Mouse (Mus musculus) lung, postnatal 0 days (tissue): Measurements from ENCODE around the gene Lrp6. TPM values are rescaled to one million over a fixed set of nuclear protein-coding genes. Genes with fewer than 3 reads are reported as not detected.

Source experiments
- ATAC-seq: fragments of 200-750 bp; cut with Nextera tagmentation; 2 replicates; pipeline ENCODE4 v1.8.0; 2017; ENCODE audit warnings: moderate library complexity
- DNase-seq: peaks from one replicate; pipeline ENCODE4 v3.0.0-alpha.2; 2016; ENCODE audit warnings: low spot score
- H3K27ac ChIP-seq: fragments of 300-500 bp; sonication (generic); 2 replicates; pipeline ENCODE4 v1.5.1; 2014; ENCODE audit warnings: antibody characterized with exemption, mild to moderate bottlenecking, low read length, mixed read lengths
- H3K27me3 ChIP-seq: fragments of 300-500 bp; sonication (generic); replicated peaks from 2 replicates; pipeline ENCODE4 v1.6.1; 2014; ENCODE audit warnings: low read length, mixed read lengths; ENCODE audit not compliant: insufficient read depth
- H3K36me3 ChIP-seq: fragments of 300-500 bp; sonication (generic); 2 replicates; pipeline ENCODE4 v1.6.1; 2014; ENCODE audit warnings: low read length, mixed read lengths; ENCODE audit not compliant: insufficient read depth
- H3K4me1 ChIP-seq: fragments of 300-500 bp; sonication (generic); 2 replicates; pipeline ENCODE4 v1.6.1; 2014; ENCODE audit warnings: antibody characterized with exemption, low read depth, low read length, mixed read lengths; ENCODE audit not compliant: insufficient read depth
- H3K4me2 ChIP-seq: fragments of 300-500 bp; sonication (generic); replicated peaks from 2 replicates; pipeline ENCODE4 v1.6.1; 2014; ENCODE audit warnings: low read depth, mild to moderate bottlenecking, low read length, moderate library complexity, mixed read lengths
- H3K4me3 ChIP-seq: fragments of 300-500 bp; sonication (generic); 2 replicates; pipeline ENCODE4 v1.5.1; 2014; ENCODE audit warnings: low read depth, low read length
- H3K9ac ChIP-seq: fragments of 300-500 bp; sonication (generic); replicated peaks from 2 replicates; pipeline ENCODE4 v1.6.1; 2014; ENCODE audit warnings: low read depth, mild to moderate bottlenecking
- H3K9me3 ChIP-seq: fragments of 300-500 bp; sonication (generic); 2 replicates; pipeline ENCODE4 v1.6.1; 2016; ENCODE audit warnings: low read length, mixed read lengths
- CTCF ChIP-seq: IDR thresholded peaks from 2 replicates; pipeline ENCODE4 v1.5.1; 2016; ENCODE audit warnings: antibody characterized with exemption, mild to moderate bottlenecking
- EP300 ChIP-seq: IDR thresholded peaks from 2 replicates; pipeline ENCODE4 v1.6.1; 2016; ENCODE audit warnings: antibody characterized with exemption, mild to moderate bottlenecking, control low read depth
- WGBS: fragments of 180-500 bp; shearing (Covaris S2); extraction: QIAGEN DNeasy Blood & Tissue Kit; methylation state at CpG from one replicate; pipeline ENCODE4 v1.1.7; 2014; 5-methylcytosine and 5-hydroxymethylcytosine counted together
- polyA plus RNA-seq: library from polyadenylated mRNA; unstranded; fragments of >200 nt; fragmentation: Nextera tagmentation; extraction: Ambion mirVana; gene quantifications from 2 replicates; pipeline ENCODE4 v1.2.1, GENCODE M21; 2015

Gene Lrp6
- polyA plus RNA-seq, 1 experiment from 2014 or later, result 17.0 TPM

GRCm38 (mm10) chr6:134414532-134414883 is 152.3 kb downstream of the Lrp6 start:
- Histone ChIP-seq H3K4me2 (peak overlapping the region; percentile 35; the same call in 1 of the 2 replicates), H3K4me3 (no peak overlapping the region; the same call in 1 of the 2 replicates), H3K27me3 (no peaks in the 10 kb centered on the region), H3K9me3 (no peaks in the 10 kb centered on the region), H3K36me3 (no peaks in the 10 kb centered on the region), H3K9ac (no peak overlapping the region), H3K4me1 (no peaks in the 10 kb centered on the region; the same call in 1 of the 2 replicates), H3K27ac (peak overlapping the region; percentile 65)
- no peak for TF ChIP-seq CTCF
- TF ChIP-seq EP300, result no peak
- ATAC-seq (peak; percentile 56; the same call in 1 of the 2 replicates), DNase-seq (no peak)
- 53% methylated on average over 4 of the region's 4 CpGs for WGBS

GRCm38 (mm10) chr6:134413706-134414531 is 152.8 kb downstream of the Lrp6 start:
- peak; percentile 85 for DNase-seq
- TF ChIP-seq EP300 (no peak), CTCF (peak; percentile 36)
- Histone ChIP-seq H3K9ac (no peak overlapping the region), H3K27me3 (no peaks in the 10 kb centered on the region), H3K9me3 (no peaks in the 10 kb centered on the region), H3K36me3 (no peaks in the 10 kb centered on the region), H3K4me1 (no peaks in the 10 kb centered on the region; the same call in 1 of the 2 replicates), H3K4me3 (no peak overlapping the region; the same call in 1 of the 2 replicates), H3K27ac (peak overlapping the region; percentile 65), H3K4me2 (peak overlapping the region; percentile 35)
- 44% methylated on average over 18 of the region's 18 CpGs for WGBS
- ATAC-seq, result peak; percentile 90

- no peak overlapping the region for H3K27ac ChIP-seq
- H3K36me3 ChIP-seq, result no peaks in the 10 kb centered on the region
- H3K9me3 ChIP-seq, result no peaks in the 10 kb centered on the region
- H3K4me1 ChIP-seq, result no peaks in the 10 kb centered on the region
- TF ChIP-seq EP300, result no peak
- no peak for TF ChIP-seq CTCF
- ATAC-seq (no peak), DNase-seq (no peak)
- 38% methylated on average over 5 of the region's 5 CpGs for WGBS
- H3K4me3 ChIP-seq, result no peak overlapping the region
- no peak overlapping the region for H3K9ac ChIP-seq
- no peak overlapping the region for H3K4me2 ChIP-seq
- H3K27me3 ChIP-seq, result no peaks in the 10 kb centered on the region
Measured at GRCm38 (mm10) chr6:134407226-134407625, 159.5 kb downstream of the Lrp6 start.

GRCm38 (mm10) chr6:134403684-134404070 is 163.1 kb downstream of the Lrp6 start:
- peak overlapping the region; percentile 20; the same call in 1 of the 2 replicates for H3K4me2 ChIP-seq
- no peak overlapping the region for H3K27ac ChIP-seq
- no peak overlapping the region for H3K9ac ChIP-seq
- peak; percentile 59 for ATAC-seq
- no peaks in the 10 kb centered on the region for H3K27me3 ChIP-seq
- WGBS, result 50% methylated on average over 9 of the region's 9 CpGs
- DNase-seq, result peak; percentile 60
- TF ChIP-seq CTCF (no peak), EP300 (peak; percentile 31; the same call in 1 of the 2 replicates)
- H3K9me3 ChIP-seq, result no peaks in the 10 kb centered on the region
- H3K4me1 ChIP-seq, result no peaks in the 10 kb centered on the region
- no peaks in the 10 kb centered on the region for H3K36me3 ChIP-seq
- 0 out of 2 replicates have a peak overlapping the region, but pooled peaks have one; percentile 2 for H3K4me3 ChIP-seq

- Histone ChIP-seq H3K4me1 (no peaks in the 10 kb centered on the region), H3K4me3 (0 out of 2 replicates have a peak overlapping the region, but pooled peaks have one; percentile 2), H3K4me2 (peak overlapping the region; percentile 20; the same call in 1 of the 2 replicates), H3K27ac (no peak overlapping the region), H3K9ac (no peak overlapping the region), H3K27me3 (no peaks in the 10 kb centered on the region), H3K36me3 (no peaks in the 10 kb centered on the region), H3K9me3 (no peaks in the 10 kb centered on the region)
- ATAC-seq (peak; percentile 50), DNase-seq (peak; percentile 78)
- 33% methylated on average over 16 of the region's 16 CpGs for WGBS
- TF ChIP-seq CTCF (peak; percentile 77), EP300 (no peak)
Measured at GRCm38 (mm10) chr6:134402914-134403683, 163.7 kb downstream of the Lrp6 start.

Other genes starting within 250 kb of the Lrp6 start
- gene Bcl2l14, start 170.6 kb downstream of the Lrp6 start, polyA plus RNA-seq, result 6.4 and 6.6 TPM in 2 replicates
- 9.9 and 10.1 TPM in 2 replicates for gene Mansc1, start 65.5 kb upstream of the Lrp6 start, polyA plus RNA-seq
- 14.6 and 18.4 TPM in 2 replicates for gene Borcs5, start 72.5 kb upstream of the Lrp6 start, polyA plus RNA-seq
- gene Dusp16, start 225.7 kb upstream of the Lrp6 start, polyA plus RNA-seq, result 12.0 and 15.5 TPM in 2 replicates